Mouse (Mus musculus): ENCODE results near the gene Gm9507.

DNA sequence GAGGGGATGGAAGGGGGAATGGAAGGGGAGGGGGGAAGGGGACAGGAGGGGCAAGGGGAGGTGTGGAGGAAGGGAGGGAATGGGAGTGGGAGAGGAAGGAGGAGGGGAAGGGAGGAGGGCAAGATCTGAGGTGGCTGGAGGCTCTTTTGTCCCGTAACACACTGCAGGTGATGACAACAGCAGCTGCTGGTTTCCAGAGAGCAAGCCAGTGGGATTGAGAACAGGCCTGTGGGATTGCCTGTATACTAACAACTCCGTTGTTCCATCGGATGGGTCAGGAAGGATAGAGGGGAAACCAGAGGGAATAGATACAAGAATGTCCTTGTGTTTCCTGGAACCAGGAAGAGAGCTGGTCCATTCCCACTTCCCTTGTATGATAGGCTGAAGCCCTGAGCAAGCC lies 14.0 kb downstream of the Gm9507 start:
- TF ChIP-seq CTCF (IDR thresholded peaks at IDR 0.05; ENCODE audit: borderline replicate concordance, insufficient read depth, low read length) (no peak), POLR2A (IDR thresholded peaks at IDR 0.05; ENCODE audit: low read depth, low read length) (no peak)
